Mouse (Mus musculus): ENCODE results near the gene Lsamp. TPM values are rescaled to one million over a fixed set of nuclear protein-coding genes. Genes with fewer than 3 reads are reported as not detected.

Gene Lsamp
- total and polyA plus RNA-seq, 3 experiments, result not detected

DNA sequence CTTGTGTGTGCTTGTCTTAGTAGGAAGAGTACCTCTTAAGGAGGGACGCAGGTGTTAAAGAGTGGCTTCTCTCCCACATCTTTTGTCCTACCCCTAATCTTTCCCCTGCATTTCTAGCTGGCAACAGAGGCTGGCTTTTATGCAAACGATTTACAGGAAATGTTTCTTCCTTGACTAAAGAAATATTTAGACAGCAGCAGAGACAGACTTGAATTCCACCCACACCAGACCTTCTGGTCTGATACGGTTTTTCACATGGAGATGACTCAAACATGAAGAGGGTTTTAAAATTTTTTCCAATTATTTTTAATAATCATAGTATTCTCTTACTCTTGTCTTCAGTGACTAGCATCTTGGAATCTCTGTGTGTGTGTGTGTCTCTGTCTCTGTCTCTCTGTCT lies 1333.8 kb downstream of the Lsamp start:
- Histone ChIP-seq H3K27ac (ENCODE audit: insufficient read depth, low read depth) (no peak overlapping the region), H3K27me3 (replicated peaks) (no peaks in the 10 kb centered on the region), H3K4me1 (ENCODE audit: control insufficient read depth in 1 of 2, insufficient read depth in 2 of 2) (no peaks in the 10 kb centered on the region), H3K79me2 (replicated peaks; ENCODE audit: control insufficient read depth, extremely low read depth, insufficient read depth, poor library complexity, severe bottlenecking) (no peaks in the 10 kb centered on the region), H3K4me2 (ENCODE audit: insufficient read depth, low read depth, poor library complexity, severe bottlenecking) (no peak overlapping the region), H3K9me3 (replicated peaks; ENCODE audit: low read length) (peaks cover 55% of the 10 kb centered on the region), H3K4me3 (replicated peaks in 1 of 3; ENCODE audit: low read depth in 2 of 3, low read length in 2 of 3, poor library complexity in 1 of 3) (no peak overlapping the region), H3K9ac (ENCODE audit: insufficient read depth, low read depth) (no peak overlapping the region), H3K36me3 (replicated peaks in 1 of 2; ENCODE audit: control insufficient read depth in 1 of 2, insufficient read depth in 1 of 2, low read length in 1 of 2) (no peaks in the 10 kb centered on the region)
- DNase-seq (ENCODE audit: extremely low read depth), result no peak
- dilution Hi-C loops (cut with MboI; ENCODE audit: extremely low pct_ligation_motif_present, extremely low pct_unique_long_range_greater_than_20kb, low sequenced_read_pairs), result no loop called here
- in situ Hi-C loops (cut with MboI; ENCODE audit: low pct_ligation_motif_present, low pct_unique_long_range_greater_than_20kb, low sequenced_read_pairs), result no loop called here
- TF ChIP-seq ZNF384 (IDR thresholded peaks at IDR 0.05; ENCODE audit: low read depth, low read length), result no peak
- no peak for TF ChIP-seq USF2 (conservative IDR thresholded peaks at IDR 0.05; ENCODE audit: low read depth, low read length)
- TF ChIP-seq SIN3A (IDR thresholded peaks at IDR 0.05; ENCODE audit: low read length), result no peak
- TF ChIP-seq EP300 (IDR thresholded peaks at IDR 0.05; ENCODE audit: low read length), result no peak
- no peak for TF ChIP-seq NELFE (IDR thresholded peaks at IDR 0.05; ENCODE audit: low read depth, low read length)
- no peak for TF ChIP-seq ETS1 (conservative IDR thresholded peaks at IDR 0.05; ENCODE audit: low read depth, low read length)
- no peak for TF ChIP-seq CHD1 (IDR thresholded peaks at IDR 0.05; ENCODE audit: low read depth, low read length)
- no peak for TF ChIP-seq E2F4 (IDR thresholded peaks at IDR 0.05; ENCODE audit: insufficient replicate concordance, low read depth, low read length)
- no peak for TF ChIP-seq POLR2A (IDR thresholded peaks at IDR 0.05; ENCODE audit: low read depth, low read length)
- TF ChIP-seq IRF4 (IDR thresholded peaks at IDR 0.05; ENCODE audit: low read depth, low read length), result no peak
- TF ChIP-seq MAFK (IDR thresholded peaks at IDR 0.05; ENCODE audit: insufficient replicate concordance, low read length), result no peak
- no peak for TF ChIP-seq POLR2AphosphoS2 (IDR thresholded peaks at IDR 0.05; ENCODE audit: low read depth, low read length)
- TF ChIP-seq MAZ (IDR thresholded peaks at IDR 0.05; ENCODE audit: low read depth, low read length), result no peak
- TF ChIP-seq CTCF (conservative IDR thresholded peaks at IDR 0.05 in 1 of 2, IDR thresholded peaks at IDR 0.05 in 1 of 2; ENCODE audit: low read depth in 2 of 2, low read length in 2 of 2), result no peak
- no peak for TF ChIP-seq MAX (IDR thresholded peaks at IDR 0.05; ENCODE audit: low read length)
- TF ChIP-seq MXI1 (IDR thresholded peaks at IDR 0.05; ENCODE audit: low read depth, low read length), result no peak
- no peak for TF ChIP-seq GABPA (IDR thresholded peaks at IDR 0.05; ENCODE audit: insufficient replicate concordance, low read depth, low read length)
- no peak for TF ChIP-seq JUND (conservative IDR thresholded peaks at IDR 0.05; ENCODE audit: low read depth, low read length)
- no peak for TF ChIP-seq RAD21 (IDR thresholded peaks at IDR 0.05; ENCODE audit: low read depth, low read length)

DNA sequence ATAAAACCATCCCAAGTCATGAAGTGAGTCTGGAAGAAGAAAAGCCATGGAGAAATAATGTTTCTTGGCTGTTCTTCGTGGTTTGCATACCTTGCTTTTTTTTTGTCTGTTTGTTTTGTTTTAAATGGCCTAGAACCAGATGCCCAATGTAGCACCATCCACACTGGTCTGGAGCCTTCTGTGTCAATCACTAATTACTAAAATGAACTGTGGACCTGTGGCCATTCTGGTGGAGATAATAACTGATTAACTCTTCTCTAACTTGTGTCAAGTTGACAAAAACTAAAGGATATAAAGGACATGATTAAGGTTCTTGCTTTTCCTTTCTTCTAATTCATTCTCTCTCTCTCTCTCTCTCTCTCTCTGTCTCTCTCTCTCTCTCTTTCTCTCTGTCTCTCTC lies 1359.3 kb downstream of the Lsamp start:
- no peaks in the 10 kb centered on the region for H3K36me3 ChIP-seq (replicated peaks in 1 of 2; ENCODE audit: control insufficient read depth in 1 of 2, insufficient read depth in 1 of 2, low read length in 1 of 2)
- dilution Hi-C loops (cut with MboI; ENCODE audit: extremely low pct_ligation_motif_present, extremely low pct_unique_long_range_greater_than_20kb, low sequenced_read_pairs) (no loop called here), in situ Hi-C loops (cut with MboI; ENCODE audit: low pct_ligation_motif_present, low pct_unique_long_range_greater_than_20kb, low sequenced_read_pairs) (no loop called here)
- no peak overlapping the region for H3K4me2 ChIP-seq (ENCODE audit: insufficient read depth, low read depth, poor library complexity, severe bottlenecking)
- no peaks in the 10 kb centered on the region for H3K27me3 ChIP-seq (replicated peaks)
- TF ChIP-seq ZMIZ1 (IDR thresholded peaks at IDR 0.05; ENCODE audit: low read depth, low read length) (no peak), RCOR1 (conservative IDR thresholded peaks at IDR 0.05; ENCODE audit: low read depth, low read length) (no peak), CHD1 (IDR thresholded peaks at IDR 0.05; ENCODE audit: low read depth, low read length) (no peak), ETS1 (conservative IDR thresholded peaks at IDR 0.05; ENCODE audit: low read depth, low read length) (no peak), PAX5 (IDR thresholded peaks at IDR 0.05; ENCODE audit: low read length) (no peak), MAX (IDR thresholded peaks at IDR 0.05; ENCODE audit: low read length) (no peak), KAT2A (IDR thresholded peaks at IDR 0.05; ENCODE audit: insufficient replicate concordance, low read length) (no peak), MYC (IDR thresholded peaks at IDR 0.05; ENCODE audit: low read depth, low read length) (no peak), BHLHE40 (IDR thresholded peaks at IDR 0.05; ENCODE audit: low read depth, low read length) (no peak), MAZ (IDR thresholded peaks at IDR 0.05; ENCODE audit: low read depth, low read length) (no peak), ZC3H11A (IDR thresholded peaks at IDR 0.05; ENCODE audit: low read depth, low read length) (no peak), E2F4 (IDR thresholded peaks at IDR 0.05; ENCODE audit: insufficient replicate concordance, low read depth, low read length) (no peak), ELF1 (IDR thresholded peaks at IDR 0.05; ENCODE audit: low read depth, low read length) (no peak), USF1 (IDR thresholded peaks at IDR 0.05; ENCODE audit: low read depth, low read length) (no peak), NELFE (IDR thresholded peaks at IDR 0.05; ENCODE audit: low read depth, low read length) (no peak), RAD21 (IDR thresholded peaks at IDR 0.05; ENCODE audit: low read depth, low read length) (no peak), JUND (conservative IDR thresholded peaks at IDR 0.05; ENCODE audit: low read depth, low read length) (no peak), ZKSCAN1 (IDR thresholded peaks at IDR 0.05; ENCODE audit: borderline replicate concordance, low read depth, low read length) (no peak), GABPA (IDR thresholded peaks at IDR 0.05; ENCODE audit: insufficient replicate concordance, low read depth, low read length) (no peak)
- no peak overlapping the region for H3K4me3 ChIP-seq (replicated peaks in 1 of 3; ENCODE audit: low read depth in 2 of 3, low read length in 2 of 3, poor library complexity in 1 of 3)
- no peaks in the 10 kb centered on the region for H3K4me1 ChIP-seq (ENCODE audit: control insufficient read depth in 1 of 2, insufficient read depth in 2 of 2)
- no peak overlapping the region for H3K27ac ChIP-seq (ENCODE audit: insufficient read depth, low read depth)
- peaks cover 49% of the 10 kb centered on the region for H3K9me3 ChIP-seq (replicated peaks; ENCODE audit: low read length)
- H3K79me2 ChIP-seq (replicated peaks; ENCODE audit: control insufficient read depth, extremely low read depth, insufficient read depth, poor library complexity, severe bottlenecking), result no peaks in the 10 kb centered on the region
- DNase-seq (ENCODE audit: extremely low read depth), result no peak
- no peak overlapping the region for H3K9ac ChIP-seq (ENCODE audit: insufficient read depth, low read depth)
